Mouse (Mus musculus) natural killer cell, adult 2 months (primary cell): Measurements from ENCODE around the gene Aox3.

Experiments used
- DNase-seq, 2 experiments: peaks; one replicate each; pipeline ENCODE4 v3.0.0; 2022; ENCODE audit warnings: low spot score in 2 of 2

Aox3 gene

DNA sequence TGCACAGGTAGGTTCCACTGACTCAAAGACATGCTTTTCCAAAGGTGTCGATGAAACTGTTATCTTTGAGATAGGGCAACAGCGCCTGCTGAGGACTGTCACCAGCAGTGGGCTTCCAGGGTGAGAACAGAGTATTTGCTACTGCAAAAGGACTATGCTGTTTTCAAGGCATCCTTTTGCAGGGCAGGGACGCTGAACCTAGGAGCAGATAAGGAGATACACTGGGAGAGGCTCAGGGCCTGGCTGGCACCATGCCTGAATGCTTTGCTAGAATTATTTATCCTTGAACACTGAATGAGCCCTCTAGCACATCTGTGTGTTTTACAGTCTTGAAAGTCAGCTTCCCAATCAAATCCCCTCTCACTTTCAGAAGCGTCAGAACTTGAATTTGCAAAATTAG is 85.5 kb downstream of the Aox3 start:
- DNase-seq: no peak

DNA sequence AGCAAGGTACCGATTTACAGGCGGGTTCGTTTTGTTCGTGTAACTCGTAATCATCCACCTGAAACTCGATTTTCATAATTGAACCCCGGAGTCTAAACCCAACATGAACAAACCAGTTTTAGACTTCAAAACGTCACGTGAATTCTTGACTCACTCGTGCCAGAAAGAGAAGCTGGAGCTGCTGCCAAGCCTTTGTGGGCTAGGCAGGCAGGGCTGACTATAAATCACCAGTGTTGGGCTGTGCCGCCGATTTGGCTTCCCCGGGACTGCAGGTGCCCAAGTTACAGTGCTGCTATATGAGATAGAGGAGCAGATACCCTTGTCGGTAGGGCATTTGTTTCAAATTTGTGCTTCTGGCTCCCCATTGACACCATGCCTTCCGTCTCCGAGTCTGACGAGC is 97.3 kb downstream of the Aox3 start, which contains the start of gene Aox4:
Aox4 (plus strand) TSS at position 195 of the 400 bp plus-strand sequence.
- no peak for DNase-seq

DNA sequence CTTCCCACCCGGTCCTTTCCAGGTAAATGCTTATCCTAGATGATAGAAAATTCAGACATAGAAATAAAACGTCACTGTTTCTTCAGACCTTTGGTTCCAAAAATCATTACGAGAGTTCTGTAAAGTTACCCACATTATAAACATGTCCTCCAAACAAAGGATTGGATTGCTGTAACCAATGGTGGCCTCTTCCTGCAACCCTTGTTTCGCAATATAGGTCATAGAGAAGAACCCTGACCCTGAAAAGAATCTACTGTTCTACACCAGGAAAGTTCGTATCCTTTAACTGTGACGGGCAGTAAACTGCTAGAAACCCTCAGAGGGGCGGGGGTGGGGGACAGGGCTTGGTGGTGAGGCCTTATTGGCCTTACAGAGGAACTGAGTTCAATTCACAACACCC is 99.9 kb downstream of the Aox3 start:
- no peak for DNase-seq

DNA sequence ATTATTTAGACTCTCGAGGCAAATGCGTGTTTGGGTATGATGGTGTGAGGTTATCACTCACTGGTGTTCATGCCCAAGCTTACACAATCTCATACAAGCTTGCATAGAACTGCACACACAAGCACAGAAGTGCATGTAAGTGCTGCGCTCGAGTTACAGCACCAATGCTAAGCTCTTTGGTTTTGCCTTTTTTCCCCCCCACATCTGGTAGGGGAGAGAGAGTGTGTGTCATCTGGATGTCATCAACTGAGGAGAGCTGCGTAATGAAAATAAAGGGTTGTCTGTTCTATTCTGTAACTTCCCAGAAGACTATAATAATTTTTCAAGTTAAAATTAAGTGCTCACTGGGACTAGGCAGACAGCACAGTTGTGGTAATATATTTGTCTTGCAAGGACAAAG is 100.9 kb downstream of the Aox3 start:
- no peak for DNase-seq

DNA sequence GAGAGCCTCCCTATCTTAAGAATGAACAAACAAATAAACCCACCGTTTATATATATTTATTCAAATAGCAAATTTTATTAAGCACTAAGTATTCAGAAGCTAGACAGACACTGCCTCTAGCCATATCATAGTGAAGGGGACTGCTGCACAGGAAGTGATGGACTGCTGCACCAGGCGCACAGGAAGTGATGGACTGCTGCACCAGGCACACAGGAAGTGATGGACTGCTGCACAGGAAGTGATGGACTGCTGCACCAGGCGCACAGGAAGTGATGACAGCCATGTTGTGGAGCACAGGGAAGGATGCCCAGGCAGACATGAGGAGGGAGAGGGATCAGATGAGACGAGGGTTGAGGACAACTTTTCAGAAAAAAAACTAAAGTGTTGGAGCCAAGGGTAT is 102.4 kb downstream of the Aox3 start:
- no peak for DNase-seq

DNA sequence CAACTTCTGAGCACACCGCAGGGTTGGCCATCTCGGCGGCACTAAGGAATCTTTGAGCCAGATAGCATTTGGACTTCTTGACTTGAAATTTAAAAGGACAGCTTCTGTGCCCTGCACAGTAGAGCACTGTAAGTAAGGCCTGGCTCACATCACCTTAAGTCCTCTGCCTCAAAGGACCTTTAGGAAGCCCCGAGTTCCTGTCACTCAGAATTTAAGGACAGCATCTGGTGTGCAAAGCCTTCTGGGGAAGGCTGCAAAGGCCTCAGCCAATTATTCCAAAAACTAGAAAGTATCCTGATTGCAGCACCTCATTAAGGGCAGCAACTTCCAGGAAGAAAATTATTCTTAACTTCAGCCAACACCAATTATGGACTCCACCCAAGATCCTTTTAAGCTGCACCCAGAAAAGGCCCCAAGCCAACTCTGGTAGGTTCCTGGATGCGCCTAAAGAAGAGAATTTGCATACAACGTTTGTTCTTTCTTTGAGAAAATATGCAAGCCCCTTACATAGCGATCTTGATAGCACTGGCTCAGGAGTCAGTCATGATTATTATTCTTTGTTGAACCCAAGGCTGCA is 103.1 kb downstream of the Aox3 start:
- DNase-seq: no peak

DNA sequence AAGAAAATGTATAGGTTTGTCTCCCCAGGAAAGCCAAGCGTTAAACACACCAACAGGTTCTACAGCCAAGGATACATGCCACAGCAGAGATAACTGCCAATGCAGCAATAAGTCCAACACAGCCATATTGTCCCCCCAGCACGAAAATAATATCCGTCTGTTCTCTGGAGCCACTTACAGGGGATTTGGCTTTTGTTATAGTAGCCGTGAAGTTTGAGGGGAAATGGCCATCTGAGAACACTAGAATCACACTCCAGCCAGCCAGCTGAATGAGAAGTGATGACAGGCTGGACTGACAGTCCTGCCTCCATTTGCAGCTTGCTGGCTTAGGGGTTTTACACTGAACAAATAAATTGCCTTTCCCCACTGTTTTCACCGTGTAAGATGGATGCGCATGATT is 108.1 kb downstream of the Aox3 start:
- no peak for DNase-seq

DNA sequence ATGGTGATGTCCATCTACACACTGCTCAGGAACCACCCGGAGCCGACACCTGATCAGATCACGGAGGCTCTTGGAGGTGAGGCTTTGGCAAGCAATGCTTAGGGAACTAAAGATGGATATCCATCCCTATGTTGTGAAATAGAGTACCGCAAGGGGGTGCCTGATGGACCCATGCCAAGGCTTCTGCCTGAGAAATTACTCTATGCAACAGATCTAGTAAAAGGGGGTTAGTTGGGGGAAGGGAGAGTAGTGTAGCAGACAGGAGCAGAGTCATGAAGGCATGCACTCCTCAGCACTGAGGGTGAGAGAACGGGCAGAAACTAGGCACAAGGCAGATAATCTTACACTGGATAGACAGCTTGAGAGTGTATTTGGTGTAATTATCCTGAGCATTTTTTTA is 108.9 kb downstream of the Aox3 start:
- no peak for DNase-seq

DNA sequence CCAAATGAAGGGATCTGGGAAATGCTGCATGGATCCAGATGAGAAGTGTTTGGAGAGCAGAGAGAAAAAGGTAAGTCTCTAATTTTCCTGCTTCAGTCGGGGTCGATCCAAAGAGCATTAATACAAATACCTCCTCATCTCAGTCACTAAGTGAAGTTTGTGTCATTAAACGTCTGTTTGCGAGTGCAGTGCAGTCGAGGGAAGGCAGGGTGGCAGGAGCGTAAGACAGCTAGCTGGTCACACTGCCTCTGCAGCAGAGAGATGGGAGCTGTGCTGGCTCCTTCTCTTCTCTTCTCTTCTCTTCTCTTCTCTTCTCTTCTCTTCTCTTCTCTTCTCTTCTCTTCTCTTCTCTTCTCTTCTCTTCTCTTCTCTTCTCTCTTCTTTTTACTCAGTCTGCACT is 115.2 kb downstream of the Aox3 start:
- DNase-seq: no peak

DNA sequence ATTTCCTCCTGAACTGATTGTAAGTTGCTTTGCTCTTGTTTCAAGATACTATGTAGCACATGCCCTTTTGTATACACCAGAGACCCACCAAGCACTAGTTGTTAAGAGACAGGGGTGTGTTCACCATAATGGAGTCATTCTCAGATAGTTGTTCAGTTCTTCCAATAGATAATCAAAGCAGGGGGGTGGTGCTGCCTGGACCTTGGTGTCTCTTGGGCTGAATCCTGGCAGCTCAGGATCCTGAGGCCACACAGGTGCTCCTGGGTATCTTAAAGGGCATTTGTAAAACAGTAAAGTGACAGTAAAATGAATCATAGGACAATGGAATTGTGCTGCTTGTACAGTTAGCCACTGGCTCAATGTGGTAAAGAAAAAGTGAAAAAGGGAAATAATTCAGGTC is 116.0 kb downstream of the Aox3 start:
- no peak for DNase-seq

DNA sequence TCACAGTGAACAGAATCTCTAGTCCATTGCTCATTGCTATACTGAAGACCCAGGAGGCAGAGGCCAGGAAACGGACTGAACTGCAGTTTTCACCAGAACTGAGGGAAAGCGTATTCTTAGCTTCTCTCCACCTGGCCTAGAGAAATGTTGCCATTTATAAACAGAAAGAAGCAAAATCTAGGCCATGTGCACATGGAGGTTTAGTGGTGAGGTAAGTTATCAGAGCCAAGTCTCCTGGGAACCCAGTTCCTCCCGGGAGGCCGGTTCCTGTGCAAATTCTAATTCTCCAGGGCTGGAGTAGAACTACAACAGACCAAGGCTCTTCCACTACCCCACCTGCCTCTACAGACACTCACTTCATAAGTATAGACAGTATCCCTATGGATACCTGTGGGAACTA is 116.8 kb downstream of the Aox3 start:
- DNase-seq: no peak

DNA sequence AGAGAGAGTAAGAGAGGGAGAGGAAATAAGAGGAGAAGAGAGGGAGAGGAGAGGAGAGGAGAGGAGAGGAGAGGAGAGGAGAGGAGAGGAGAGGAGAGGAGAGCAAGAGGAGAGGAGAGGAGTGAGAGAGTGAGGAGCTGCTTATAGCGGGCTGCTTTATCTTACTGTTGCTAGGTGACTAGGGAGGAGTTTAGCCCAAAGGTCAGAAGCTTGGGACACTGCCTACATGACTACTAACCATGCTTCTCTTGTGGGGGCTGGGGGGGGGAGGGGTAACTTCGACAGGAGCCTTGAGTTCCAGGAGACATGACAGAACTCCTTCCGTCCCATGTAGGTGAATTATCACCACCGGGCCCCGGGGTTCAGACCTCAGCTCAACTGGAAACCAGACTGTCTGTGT is 117.6 kb downstream of the Aox3 start:
- DNase-seq: no peak

DNA sequence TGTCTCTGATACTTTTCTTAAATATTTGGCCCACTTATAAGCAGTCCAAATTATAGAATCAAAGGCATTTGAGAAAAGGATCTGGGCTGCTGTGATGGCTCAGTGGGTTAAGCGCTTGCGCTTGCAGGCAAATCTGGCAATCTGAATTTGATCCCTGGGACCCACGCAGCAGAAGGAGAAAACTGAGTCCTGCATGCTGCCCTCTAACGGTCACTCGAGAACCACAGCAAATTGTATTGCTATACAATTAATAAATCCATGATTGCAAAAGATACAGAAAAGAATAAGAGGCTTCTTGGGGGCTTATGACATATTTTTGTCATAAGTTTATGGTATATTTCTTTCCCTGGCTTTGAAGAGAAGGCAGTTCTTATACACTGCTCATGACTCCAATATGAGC is 122.5 kb downstream of the Aox3 start:
- DNase-seq: no peak

DNA sequence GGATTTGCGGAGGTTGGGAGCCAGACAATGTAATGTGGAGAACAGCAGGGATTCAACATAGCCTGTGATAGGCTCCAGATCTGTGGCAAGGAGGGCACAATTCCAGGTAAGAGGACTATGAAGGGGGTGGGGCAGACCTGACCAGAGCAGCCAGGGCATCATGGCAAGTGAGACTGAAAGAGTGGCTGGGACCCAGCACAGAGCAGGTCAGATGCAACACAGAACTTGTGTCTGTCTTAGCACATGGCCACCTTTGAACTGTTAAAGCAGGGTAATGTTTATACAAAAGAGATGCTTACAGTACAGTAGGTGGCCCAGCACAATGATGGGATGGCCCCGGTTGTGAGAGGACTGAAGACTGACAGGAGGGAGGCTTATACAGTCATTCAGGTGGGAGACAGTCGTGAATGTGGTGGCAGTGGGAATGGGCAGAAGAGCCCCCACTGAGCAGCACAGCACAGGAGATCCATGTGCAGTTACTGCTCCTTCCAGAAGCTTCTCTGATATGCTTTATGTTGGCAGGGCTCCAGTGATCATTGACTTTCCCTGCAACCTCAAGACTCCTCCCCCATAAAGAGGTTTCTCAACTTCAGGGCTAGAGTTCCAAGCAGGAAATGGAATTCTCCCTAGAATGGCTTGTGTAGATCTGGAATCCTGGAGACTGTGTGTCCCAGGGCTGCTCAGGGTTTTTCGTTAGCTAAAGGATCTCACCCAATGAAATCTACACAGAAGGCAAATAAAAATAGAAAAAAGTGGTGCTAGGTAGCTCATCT is 124.8 kb downstream of the Aox3 start:
- no peak for DNase-seq

DNA sequence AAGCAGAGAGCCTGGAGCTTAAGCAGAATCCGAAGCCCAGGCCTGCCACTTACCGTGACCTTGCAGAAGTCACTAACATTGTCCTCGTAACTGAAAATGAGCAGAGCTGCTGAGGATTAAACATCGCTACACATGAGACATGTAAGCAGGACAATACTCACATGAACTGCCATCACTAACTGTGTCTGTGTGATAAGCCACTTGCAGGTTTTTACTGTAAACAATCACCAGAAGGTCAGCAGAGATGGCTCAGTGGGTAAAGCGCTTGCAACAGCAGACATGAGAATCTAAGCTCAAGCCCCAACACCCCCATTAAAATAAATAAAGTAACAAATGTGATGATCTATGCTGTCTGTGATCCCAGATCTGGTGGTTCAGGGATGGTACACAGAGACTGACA is 125.5 kb downstream of the Aox3 start:
- no peak for DNase-seq

DNA sequence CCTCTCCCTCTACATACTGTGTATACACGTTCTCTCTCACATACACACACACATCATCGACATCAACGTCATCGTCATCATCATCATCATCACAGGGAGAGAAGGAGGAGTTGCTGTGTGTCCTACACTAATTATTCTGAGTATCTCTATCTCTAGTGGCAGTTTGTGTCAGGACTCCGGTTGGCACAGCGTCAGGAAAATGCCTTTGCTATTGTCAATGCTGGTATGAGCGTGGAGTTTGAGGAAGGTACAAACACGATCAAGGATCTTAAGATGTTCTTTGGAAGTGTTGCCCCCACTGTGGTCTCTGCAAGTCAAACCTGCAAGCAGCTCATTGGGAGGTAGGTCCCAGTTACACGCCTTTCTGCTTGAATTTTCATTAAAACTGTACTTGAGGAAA is 126.0 kb downstream of the Aox3 start:
- no peak for DNase-seq

DNA sequence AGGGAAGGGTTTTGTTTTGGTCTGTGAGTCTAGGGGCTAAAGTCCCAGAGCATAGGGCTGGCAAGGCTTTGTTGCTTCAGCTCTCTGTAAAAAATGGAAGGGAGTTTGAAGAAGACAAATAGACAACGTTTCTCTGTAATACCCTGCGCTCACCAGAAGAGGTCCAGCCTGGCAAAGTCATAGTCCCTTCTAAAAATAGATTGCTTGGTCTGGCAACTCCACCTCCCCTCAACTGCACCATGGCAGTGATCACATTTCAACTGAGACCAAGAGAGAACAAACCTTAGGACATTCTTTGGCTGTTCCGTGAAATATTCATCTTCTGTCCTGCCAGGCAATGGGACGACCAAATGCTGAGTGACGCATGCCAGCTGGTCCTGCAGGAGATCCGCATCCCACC is 127.4 kb downstream of the Aox3 start:
- no peak for DNase-seq

DNA sequence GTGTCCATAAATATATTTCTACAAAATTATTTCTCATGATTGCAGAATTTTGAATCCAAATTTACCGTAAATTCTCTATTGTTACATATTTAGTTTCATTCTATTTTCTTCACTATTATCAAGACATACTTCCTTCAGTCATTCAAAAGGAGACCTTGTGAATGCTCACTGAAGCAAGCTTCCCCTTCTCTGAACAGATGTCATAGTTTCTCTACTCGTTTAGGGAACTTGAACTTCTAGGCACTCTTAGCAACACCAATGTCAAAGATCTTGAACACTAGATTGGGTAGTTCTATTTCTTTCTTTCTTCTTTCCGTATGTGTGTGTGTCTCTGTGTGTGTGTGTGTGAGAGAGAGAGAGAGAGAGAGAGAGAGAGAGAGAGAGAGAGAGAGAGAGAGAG is 131.6 kb downstream of the Aox3 start:
- DNase-seq: no peak

DNA sequence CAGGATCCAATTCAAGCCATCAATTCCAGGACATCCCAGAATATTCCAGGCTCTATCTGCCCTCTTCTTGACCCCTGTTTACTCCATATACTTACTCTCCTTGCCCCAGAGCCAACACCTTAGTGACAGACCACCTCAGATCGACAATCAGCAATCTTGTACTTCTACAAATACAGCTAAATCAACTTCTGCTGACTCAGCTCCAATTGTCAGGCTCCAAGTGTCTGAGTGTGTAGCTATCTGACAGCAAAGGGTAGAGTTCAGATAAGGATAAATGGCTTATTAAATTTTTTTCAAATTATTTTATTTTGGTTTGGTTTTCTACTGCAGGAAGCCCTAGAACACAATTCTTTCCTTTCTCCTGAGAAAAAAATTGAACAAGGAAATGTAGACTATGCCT is 135.6 kb downstream of the Aox3 start:
- no peak for DNase-seq
